Mouse (Mus musculus): ENCODE results near the gene Snap47.

- TF ChIP-seq CTCF (IDR thresholded peaks at IDR 0.05; ENCODE audit: insufficient read depth, low read depth, low read length), result no peak
- TF ChIP-seq POLR2A (IDR thresholded peaks at IDR 0.05; ENCODE audit: insufficient read depth, low read depth, low read length), result no peak
Measured at GRCm38 (mm10) chr11:59399830-59400229, 51.2 kb downstream of the Snap47 start.
